Mouse (Mus musculus) CH12.LX (cell line): ENCODE data around the gene Rabep1. TPM values are rescaled to one million over a fixed set of nuclear protein-coding genes. Genes with fewer than 3 reads are reported as not detected.

ENCODE experiments used
- DNase-seq: peaks from one replicate; pipeline ENCODE4 v3.0.0-alpha.2; 2013; ENCODE audit errors: extremely low read depth
- H3K27ac ChIP-seq: 2 replicates; pipeline ENCODE4 v1.5.1; 2012; ENCODE audit warnings: low read depth, mild to moderate bottlenecking, control low read depth, moderate library complexity; ENCODE audit not compliant: insufficient read depth
- H3K27me3 ChIP-seq: replicated peaks from 2 replicates; pipeline ENCODE3; 2012; ENCODE audit warnings: inconsistent platforms
- H3K36me3 ChIP-seq, 2 experiments: replicated peaks in 1 of 2; 2 replicates each; pipeline versions ENCODE3 to v1.6.1; 2012; ENCODE audit warnings: inconsistent platforms in 1 of 2, low read length in 1 of 2, mild to moderate bottlenecking in 1 of 2, mixed read lengths in 1 of 2, moderate library complexity in 1 of 2; ENCODE audit not compliant: control insufficient read depth in 1 of 2, insufficient read depth in 1 of 2
- H3K4me1 ChIP-seq, 2 experiments: 2 replicates each; pipeline ENCODE4 v1.6.1; 2012; ENCODE audit warnings: inconsistent platforms in 1 of 2, moderate library complexity in 1 of 2; ENCODE audit not compliant: insufficient read depth in 2 of 2, control insufficient read depth in 1 of 2
- H3K4me2 ChIP-seq: 2 replicates; pipeline ENCODE4 v1.6.1; 2012; ENCODE audit warnings: low read depth, mild to moderate bottlenecking, control low read depth; ENCODE audit not compliant: poor library complexity, insufficient read depth, severe bottlenecking
- H3K4me3 ChIP-seq, 3 experiments: fragments of 150-350 bp in 1 of 3; sonication (generic) in 1 of 3; replicated peaks in 1 of 3; 2 replicates each; pipeline versions ENCODE3 to v1.5.1; 2011 to 2012; ENCODE audit warnings: low read depth in 2 of 3, low read length in 2 of 3, mild to moderate bottlenecking in 2 of 3, moderate library complexity in 2 of 3, control low read depth in 1 of 3, improper control_type of control experiment in 1 of 3, inconsistent platforms in 1 of 3, mixed read lengths in 1 of 3; ENCODE audit not compliant: poor library complexity in 1 of 3
- H3K79me2 ChIP-seq: replicated peaks from 2 replicates; pipeline ENCODE4 v1.6.1; 2012; ENCODE audit warnings: mild to moderate bottlenecking, moderate library complexity; ENCODE audit not compliant: control insufficient read depth, poor library complexity, insufficient read depth, severe bottlenecking; ENCODE audit errors: extremely low read depth
- H3K9ac ChIP-seq: 2 replicates; pipeline ENCODE4 v1.6.1; 2012; ENCODE audit warnings: low read depth, mild to moderate bottlenecking, control low read depth, moderate library complexity; ENCODE audit not compliant: insufficient read depth
- H3K9me3 ChIP-seq: replicated peaks from 2 replicates; pipeline ENCODE3; 2012; ENCODE audit warnings: low read length, inconsistent platforms, mixed read lengths
- CTCF ChIP-seq, 2 experiments: IDR thresholded peaks in 1 of 2; conservative IDR thresholded peaks in 1 of 2; 2 replicates each; pipeline ENCODE4 v1.5.1; 2011 to 2012; ENCODE audit warnings: low read depth in 2 of 2, low read length in 2 of 2, improper control_type of control experiment in 1 of 2, inconsistent platforms in 1 of 2, mild to moderate bottlenecking in 1 of 2, moderate library complexity in 1 of 2
- E2F4 ChIP-seq: IDR thresholded peaks from 2 replicates; pipeline ENCODE4 v1.6.1; 2011; ENCODE audit warnings: low read depth, low read length, improper control_type of control experiment; ENCODE audit not compliant: insufficient replicate concordance
- ELF1 ChIP-seq: IDR thresholded peaks from 2 replicates; pipeline ENCODE4 v1.6.1; 2014; ENCODE audit warnings: low read depth, mild to moderate bottlenecking, inconsistent platforms, low read length, improper control_type of control experiment
- GABPA ChIP-seq: IDR thresholded peaks from 2 replicates; pipeline ENCODE4 v1.6.1; 2012; ENCODE audit warnings: low read depth, low read length, improper control_type of control experiment, inconsistent platforms; ENCODE audit not compliant: insufficient replicate concordance
- HCFC1 ChIP-seq: IDR thresholded peaks from 2 replicates; pipeline ENCODE4 v1.6.1; 2012; ENCODE audit warnings: low read depth, mild to moderate bottlenecking, inconsistent platforms, low read length, improper control_type of control experiment
- JUN ChIP-seq: IDR thresholded peaks from 2 replicates; pipeline ENCODE4 v1.6.1; 2011; ENCODE audit warnings: low read depth, mild to moderate bottlenecking, low read length, improper control_type of control experiment, moderate library complexity; ENCODE audit not compliant: insufficient read depth
- JUND ChIP-seq: conservative IDR thresholded peaks from 2 replicates; pipeline ENCODE4 v1.6.1; 2011; ENCODE audit warnings: low read depth, low read length, improper control_type of control experiment
- KAT2A ChIP-seq: IDR thresholded peaks from 2 replicates; pipeline ENCODE4 v1.6.1; 2012; ENCODE audit warnings: low read length, improper control_type of control experiment, inconsistent platforms; ENCODE audit not compliant: insufficient replicate concordance
- MAFK ChIP-seq: IDR thresholded peaks from 2 replicates; pipeline ENCODE4 v1.6.1; 2011; ENCODE audit warnings: low read length, improper control_type of control experiment; ENCODE audit not compliant: insufficient replicate concordance
- MAX ChIP-seq: IDR thresholded peaks from 2 replicates; pipeline ENCODE4 v1.6.1; 2011; ENCODE audit warnings: low read length, improper control_type of control experiment
- MEF2A ChIP-seq: IDR thresholded peaks from 2 replicates; pipeline ENCODE4 v1.6.1; 2014; ENCODE audit warnings: low read depth, mild to moderate bottlenecking, inconsistent platforms, low read length, improper control_type of control experiment, borderline replicate concordance
- MYC ChIP-seq: IDR thresholded peaks from 2 replicates; pipeline ENCODE4 v1.6.1; 2011; ENCODE audit warnings: low read depth, mild to moderate bottlenecking, improper control_type of control experiment, low read length
- RAD21 ChIP-seq: IDR thresholded peaks from 2 replicates; pipeline ENCODE4 v1.6.1; 2011; ENCODE audit warnings: low read depth, mild to moderate bottlenecking, low read length, improper control_type of control experiment, moderate library complexity
- RCOR1 ChIP-seq: conservative IDR thresholded peaks from 2 replicates; pipeline ENCODE4 v1.6.1; 2012; ENCODE audit warnings: low read depth, mild to moderate bottlenecking, inconsistent platforms, low read length, improper control_type of control experiment
- SMC3 ChIP-seq: IDR thresholded peaks from 2 replicates; pipeline ENCODE4 v1.6.1; 2011; ENCODE audit warnings: low read depth, low read length, improper control_type of control experiment
- TBP ChIP-seq: conservative IDR thresholded peaks from 2 replicates; pipeline ENCODE4 v1.6.1; 2011; ENCODE audit warnings: low read depth, low read length, improper control_type of control experiment
- TCF12 ChIP-seq: IDR thresholded peaks from 2 replicates; pipeline ENCODE4 v1.6.1; 2014; ENCODE audit warnings: low read depth, mild to moderate bottlenecking, inconsistent platforms, low read length, improper control_type of control experiment
- UBTF ChIP-seq: IDR thresholded peaks from 2 replicates; pipeline ENCODE4 v1.6.1; 2012; ENCODE audit warnings: low read depth, mild to moderate bottlenecking, inconsistent platforms, low read length, improper control_type of control experiment, moderate library complexity
- ZMIZ1 ChIP-seq: IDR thresholded peaks from 2 replicates; pipeline ENCODE4 v1.6.1; 2012; ENCODE audit warnings: low read depth, mild to moderate bottlenecking, inconsistent platforms, low read length, improper control_type of control experiment
- dilution Hi-C: fragments of 300-500 bp; cut with MboI; formaldehyde crosslinking; loops from 2 replicates; pipeline ENCODE4 v1.14.3; 2020; ENCODE audit warnings: low sequenced_read_pairs; ENCODE audit not compliant: extremely low pct_unique_long_range_greater_than_20kb, extremely low pct_ligation_motif_present
- in situ Hi-C: fragments of 300-500 bp; cut with MboI; formaldehyde crosslinking; loops from 3 replicates; pipeline ENCODE4 v1.14.3; 2019; ENCODE audit warnings: low sequenced_read_pairs, low pct_ligation_motif_present, low pct_unique_long_range_greater_than_20kb, mixed read lengths
- polyA plus RNA-seq: library from polyadenylated mRNA; unstranded; fragments of >175 nt; gene quantifications from 2 replicates; pipeline ENCODE4 v1.2.1, GENCODE M21; 2012; ENCODE audit warnings: low read depth; ENCODE audit not compliant: insufficient read length
- total RNA-seq, 2 experiments: library from RNA; depleted of rRNA; stranded (reverse); fragments of 300-350 nt in 1 of 2; fragments of >200 nt in 1 of 2; gene quantifications; 2 replicates each; pipeline ENCODE4 v1.2.3; 2012 to 2014

Gene Rabep1
- total and polyA plus RNA-seq, 3 experiments = 22.3 to 28.3 (median 26.1) TPM

DNA sequence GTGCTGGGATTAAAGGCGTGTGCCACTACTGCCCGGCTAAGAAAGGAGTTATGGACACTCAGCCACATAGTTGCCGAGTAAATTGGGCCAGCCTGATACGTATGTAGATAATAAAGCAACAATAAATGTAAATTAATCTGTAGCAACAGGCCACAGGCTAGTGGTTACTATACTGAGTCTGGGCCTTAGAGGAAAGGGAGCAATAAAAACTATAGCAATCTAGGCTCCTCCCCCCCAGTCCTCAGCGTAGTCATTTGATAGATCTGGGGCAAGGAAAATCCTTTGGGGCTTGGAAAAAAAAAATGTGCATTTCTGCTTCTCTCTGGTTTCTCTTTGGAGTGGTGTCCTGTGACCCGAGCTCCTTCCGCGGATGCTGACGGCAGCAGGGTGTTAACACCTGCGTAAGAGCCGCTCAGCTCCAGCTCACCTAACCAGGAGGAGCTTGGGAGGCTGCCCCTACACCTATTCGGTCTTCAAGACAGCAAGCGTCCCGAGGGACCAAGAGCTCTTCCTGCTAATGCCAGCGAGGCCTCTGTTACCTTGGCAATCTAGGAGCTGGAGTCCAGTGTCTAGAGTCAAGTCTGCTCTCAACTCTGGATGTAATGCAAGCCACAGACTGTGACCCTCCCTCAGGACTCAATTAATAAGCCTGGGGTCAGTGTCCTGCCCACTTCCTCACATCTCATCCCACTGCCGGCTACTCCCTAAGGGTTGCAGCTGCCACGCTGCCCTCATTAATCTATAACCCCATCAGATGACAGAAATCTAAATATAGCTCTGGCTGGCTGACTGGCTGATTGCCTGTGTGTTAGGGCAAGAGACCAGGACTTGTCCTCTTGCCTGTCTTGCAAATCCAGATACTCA is 22.6 kb upstream of the Rabep1 start:
- Histone ChIP-seq H3K27me3 (peaks cover 6% of the 10 kb centered on the region), H3K36me3 (no peaks in the 10 kb centered on the region), H3K9me3 (peaks cover 6% of the 10 kb centered on the region), H3K79me2 (no peaks in the 10 kb centered on the region), H3K4me2 (no peak overlapping the region), H3K9ac (no peak overlapping the region), H3K4me1 (peaks cover 0 to 8% of the 10 kb centered on the region in 2 experiments; a peak in 3 of 4 replicates), H3K4me3 (no peak overlapping the region), H3K27ac (no peak overlapping the region)
- dilution Hi-C loops = no loop called here
- no peak for TF ChIP-seq MEF2A
- no peak for TF ChIP-seq JUND
- no peak for TF ChIP-seq JUN
- no peak for TF ChIP-seq HCFC1
- no peak for TF ChIP-seq ELF1
- TF ChIP-seq MAX = no peak
- TF ChIP-seq SMC3 = no peak
- TF ChIP-seq CTCF (conservative IDR thresholded peaks at IDR 0.05 in 1 of 2, IDR thresholded peaks at IDR 0.05 in 1 of 2; ENCODE audit: low read depth in 2 of 2, low read length in 2 of 2) = no peak
- TF ChIP-seq TCF12 = no peak
- no peak for TF ChIP-seq RAD21
- no peak for TF ChIP-seq UBTF
- no peak for TF ChIP-seq MAFK
- no peak for TF ChIP-seq ZMIZ1
- TF ChIP-seq KAT2A = no peak
- no peak for TF ChIP-seq GABPA
- no peak for TF ChIP-seq TBP
- no peak for TF ChIP-seq RCOR1
- in situ Hi-C loops = no loop called here
- no peak for DNase-seq

DNA sequence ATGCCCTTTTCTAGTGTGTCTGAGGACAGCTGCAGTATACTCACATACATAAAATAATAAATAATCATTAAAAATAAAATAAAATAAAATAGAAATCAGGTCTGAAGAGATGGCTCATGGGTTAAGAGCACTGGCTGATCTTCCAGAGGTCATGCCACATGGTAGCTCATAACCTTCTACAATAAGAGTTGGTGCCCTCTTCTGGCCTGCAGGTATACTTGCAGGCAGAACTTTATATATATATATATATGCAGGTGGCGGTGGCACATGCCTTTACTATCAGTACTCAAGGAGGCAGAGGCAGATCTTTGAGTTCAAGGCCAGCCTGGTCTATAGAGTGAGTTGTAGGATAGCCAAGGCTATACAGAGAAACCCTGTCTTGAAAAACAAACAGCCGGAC is 18.4 kb upstream of the Rabep1 start:
- no peak overlapping the region for H3K9ac ChIP-seq
- no peak overlapping the region for H3K4me3 ChIP-seq
- dilution Hi-C loops (no loop called here), in situ Hi-C loops (no loop called here)
- H3K79me2 ChIP-seq = no peaks in the 10 kb centered on the region
- peak; percentile 68 for DNase-seq
- TF ChIP-seq MAX (0 out of 2 replicates have a peak, but pooled peaks have one; percentile 60), TBP (no peak), SMC3 (peak; percentile 60), CTCF (conservative IDR thresholded peaks at IDR 0.05 in 1 of 2, IDR thresholded peaks at IDR 0.05 in 1 of 2; ENCODE audit: low read depth in 2 of 2, low read length in 2 of 2) (peak in 1 of 2 experiments; percentile 73; a peak in 2 of 4 replicates), JUND (no peak), MAFK (no peak), MYC (peak; percentile 98), E2F4 (no peak), RAD21 (peak; percentile 49)
- H3K4me2 ChIP-seq = no peak overlapping the region
- H3K9me3 ChIP-seq = peaks cover 7% of the 10 kb centered on the region
- H3K36me3 ChIP-seq = no peaks in the 10 kb centered on the region
- no peak overlapping the region for H3K27ac ChIP-seq
- peaks cover 16% of the 10 kb centered on the region for H3K27me3 ChIP-seq
- H3K4me1 ChIP-seq = peaks cover 0 to 8% of the 10 kb centered on the region in 2 experiments; a peak in 3 of 4 replicates
